Mouse (Mus musculus): ENCODE measurements around the gene Yeats4.
"Not testable (repeated sequence)": the region's sequence is repeated elsewhere in the genome, so short reads cannot be mapped to it uniquely, and the experiment has no call there.

Yeats4 gene

DNA sequence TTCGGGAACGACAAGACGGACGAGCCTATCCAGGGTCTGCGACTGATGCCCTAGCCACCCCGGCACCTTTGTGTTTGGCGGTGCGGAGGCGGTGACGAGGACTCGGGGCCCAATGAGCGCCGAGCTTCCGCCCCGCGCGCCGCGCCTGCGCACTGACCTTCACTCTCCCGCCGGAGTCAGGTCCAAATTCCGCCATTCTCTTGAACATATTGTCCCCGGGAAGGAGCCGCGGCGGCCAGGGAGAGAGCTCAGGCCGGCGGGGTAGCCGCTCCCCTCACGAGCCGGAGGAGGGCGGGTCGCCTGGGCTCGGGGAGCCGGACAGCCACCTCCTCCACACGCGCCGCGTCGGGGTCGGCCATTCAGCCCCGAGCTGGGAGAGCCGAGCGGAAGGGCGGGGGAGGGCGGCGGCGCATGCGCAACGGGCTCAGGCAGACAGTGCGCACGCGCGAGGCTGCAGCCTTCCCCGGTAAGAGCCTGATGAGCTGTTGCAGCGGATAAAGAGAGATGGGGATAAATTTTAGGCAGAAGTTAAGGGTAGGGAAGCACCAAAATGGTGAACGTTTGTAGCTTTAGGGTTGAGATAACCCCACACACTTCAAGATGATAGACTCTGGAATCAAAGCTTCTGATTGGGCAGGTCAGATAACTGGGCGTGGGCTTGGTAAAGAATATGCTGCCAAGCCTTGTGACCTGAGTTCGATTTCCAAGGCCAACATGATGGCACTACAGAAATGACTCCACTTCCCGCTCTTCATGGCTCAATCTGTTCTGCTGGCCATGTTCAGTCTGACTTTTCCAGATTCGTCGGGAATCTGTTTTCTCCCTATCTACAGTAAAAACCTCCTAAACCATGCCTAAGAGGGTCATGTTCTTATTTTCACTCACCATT lies at the start of gene Yeats4:
TSS of gene Yeats4 (minus strand) at position 406 of the 889 bp plus-strand sequence.
- peak; percentile 93 for DNase-seq (ENCODE audit: low spot score)

DNA sequence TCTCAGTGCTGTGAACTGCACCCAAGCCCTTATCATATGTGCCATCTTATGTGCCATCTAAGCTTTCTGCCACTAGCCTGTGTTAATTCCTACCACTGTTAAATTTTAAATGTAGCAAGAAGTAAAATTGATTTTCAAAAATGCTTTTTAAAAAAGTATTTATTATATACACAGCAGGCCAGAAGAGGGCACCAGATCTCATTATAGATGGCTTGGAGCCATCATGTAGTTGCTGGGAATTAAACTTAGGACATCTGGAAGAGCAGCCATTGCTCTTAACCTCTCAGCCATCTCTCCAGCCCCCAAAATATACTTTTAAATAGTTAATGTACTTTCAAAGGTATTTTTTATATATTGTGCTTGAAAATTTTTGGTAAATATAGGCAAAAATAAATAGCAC lies 47.7 kb upstream of the Yeats4 start:
- peak; percentile 25 for DNase-seq (ENCODE audit: low spot score)

DNA sequence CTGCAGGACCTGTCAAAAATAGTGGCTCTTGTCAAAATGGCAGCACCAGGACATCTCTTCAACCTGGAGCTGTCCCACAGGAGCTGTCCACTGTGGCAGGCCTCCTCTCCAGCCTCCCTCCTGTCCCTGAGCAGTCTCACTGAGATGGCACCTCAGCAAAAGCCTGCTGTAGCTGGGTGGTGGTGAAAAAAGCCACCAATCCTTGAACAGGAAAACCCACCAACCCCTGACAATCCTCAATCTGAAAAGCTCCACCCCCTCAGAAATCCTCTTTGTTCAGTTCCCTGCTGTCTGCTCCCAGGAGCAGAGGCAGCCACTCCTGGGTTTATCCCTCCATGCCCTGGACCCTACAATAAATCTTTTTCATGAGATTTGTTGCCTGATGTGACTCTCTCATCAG lies 35.6 kb upstream of the Yeats4 start:
- no peak for DNase-seq (ENCODE audit: low spot score)

DNA sequence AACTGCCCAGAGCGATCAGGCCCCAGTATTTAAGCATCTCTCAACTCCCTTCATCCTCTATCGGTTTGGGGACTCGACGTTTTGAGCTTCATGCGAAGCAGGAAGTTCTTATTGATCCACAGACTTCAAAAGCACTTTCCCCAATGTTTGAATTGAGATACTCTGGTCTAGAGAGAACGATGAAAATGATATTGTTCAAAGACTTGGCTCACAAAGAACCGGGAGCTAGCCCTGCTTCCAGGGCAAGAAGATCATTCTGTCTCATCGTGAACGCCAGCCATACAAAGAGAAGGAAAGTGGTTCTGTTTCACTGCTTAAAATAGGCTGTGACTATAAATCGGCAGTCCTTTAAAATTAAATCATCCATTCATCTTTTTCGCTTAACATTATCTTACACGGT lies 14.3 kb upstream of the Yeats4 start, which contains the start of gene 9530003J23Rik:
TSS of gene 9530003J23Rik (minus strand) at position 101 of the 400 bp plus-strand sequence.
- DNase-seq (ENCODE audit: low spot score): no peak

DNA sequence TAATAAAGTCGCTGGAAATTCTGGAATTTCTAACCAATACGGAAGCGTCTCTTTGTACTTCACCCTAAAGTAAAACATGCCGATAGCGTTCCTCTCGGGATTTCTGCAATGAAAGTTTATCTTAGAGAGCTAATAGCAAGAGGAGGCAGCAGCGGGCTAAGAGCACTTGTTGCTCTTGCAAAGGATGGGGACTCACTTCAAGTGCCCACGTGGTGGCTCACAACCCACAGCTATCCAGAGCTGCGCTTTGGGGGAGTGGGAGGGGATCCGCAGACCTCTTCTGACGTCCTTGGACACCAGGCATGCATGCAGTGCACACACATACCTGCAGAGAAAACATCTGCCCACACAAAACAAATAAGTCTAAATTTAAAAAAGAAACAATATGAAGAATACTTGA lies 11.6 kb upstream of the Yeats4 start:
- DNase-seq (ENCODE audit: low spot score): no peak

DNA sequence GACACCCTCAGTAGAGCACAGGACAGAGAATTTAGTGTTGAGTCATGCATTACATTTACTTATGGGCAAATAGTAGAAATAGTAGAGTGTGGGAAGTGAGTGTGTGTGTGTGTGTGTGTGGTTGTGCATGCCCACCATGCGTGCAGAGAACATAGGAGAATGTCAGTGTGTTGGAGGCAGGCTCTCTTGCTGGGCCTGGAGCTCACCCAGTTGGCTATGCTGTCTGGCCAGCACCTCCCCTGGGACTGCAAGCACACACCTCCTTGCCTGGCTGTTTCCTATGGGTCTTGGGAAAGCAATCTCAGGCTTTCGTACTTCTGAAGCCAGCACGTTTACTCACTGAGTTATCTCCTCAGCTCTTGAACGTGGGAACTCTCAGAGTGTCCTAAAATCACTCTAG lies 10.5 kb upstream of the Yeats4 start:
- DNase-seq (ENCODE audit: low spot score): peak; percentile 24

DNA sequence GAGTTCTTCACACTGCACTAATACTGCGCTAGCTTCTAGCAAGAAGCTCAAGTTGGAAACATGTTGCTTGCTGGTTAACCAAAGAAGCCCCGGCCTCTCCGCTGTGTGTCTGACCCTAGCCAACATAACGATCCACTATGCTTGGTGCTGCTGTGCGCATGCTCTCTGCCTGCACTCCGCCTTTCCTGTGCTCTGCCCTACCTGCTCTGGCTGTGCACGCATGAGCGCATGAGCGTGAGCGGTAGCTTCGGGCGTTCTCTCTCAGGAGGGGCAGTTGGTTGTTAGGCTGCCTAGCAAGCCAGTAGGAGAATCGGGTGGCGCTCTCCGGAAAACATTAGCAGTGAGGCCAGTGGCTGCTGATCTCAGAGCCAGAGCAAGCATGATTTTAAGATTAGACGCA lies 5.5 kb upstream of the Yeats4 start:
- DNase-seq (ENCODE audit: low spot score): no peak

DNA sequence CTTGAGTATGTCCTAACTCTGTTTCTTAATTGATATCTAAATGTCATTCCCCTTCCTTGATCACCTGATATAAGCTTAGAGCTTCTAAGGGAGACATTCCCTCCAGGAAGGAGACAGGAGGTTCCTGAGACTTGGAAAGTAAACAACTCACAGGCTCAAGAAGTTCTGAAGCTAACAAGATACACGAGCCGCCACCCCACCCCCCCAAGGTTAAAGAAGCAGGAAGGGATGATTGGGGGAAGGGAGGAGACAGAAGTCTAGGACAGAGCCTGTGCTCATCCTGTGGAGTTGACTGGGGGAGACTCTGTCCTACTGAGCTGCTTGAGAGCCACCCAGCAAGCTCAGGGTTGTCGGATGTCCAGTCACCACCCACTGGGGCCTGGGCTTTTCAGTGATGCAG lies 1.7 kb upstream of the Yeats4 start:
- no peak for DNase-seq (ENCODE audit: low spot score)

DNA sequence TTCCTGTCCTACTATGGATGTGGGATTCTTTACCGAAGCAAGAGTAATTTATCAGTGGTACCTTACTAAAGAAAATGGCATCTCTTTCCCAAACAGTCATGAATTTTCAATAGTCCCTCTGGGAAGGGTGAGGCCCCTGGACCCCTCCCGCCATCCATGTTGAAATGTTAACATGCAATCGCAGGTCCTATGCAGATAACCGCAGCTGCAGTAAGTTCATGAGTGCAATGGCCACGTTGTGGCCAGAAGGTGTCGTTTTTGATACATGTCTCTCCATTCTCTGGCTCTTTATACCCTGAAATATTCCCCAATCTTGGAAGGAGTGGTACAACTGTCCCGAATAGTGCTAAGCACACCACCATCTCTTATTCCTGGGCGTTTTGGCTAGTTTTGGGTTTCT lies 787 bp upstream of the Yeats4 start:
- peak; percentile 13 for DNase-seq (ENCODE audit: low spot score)

DNA sequence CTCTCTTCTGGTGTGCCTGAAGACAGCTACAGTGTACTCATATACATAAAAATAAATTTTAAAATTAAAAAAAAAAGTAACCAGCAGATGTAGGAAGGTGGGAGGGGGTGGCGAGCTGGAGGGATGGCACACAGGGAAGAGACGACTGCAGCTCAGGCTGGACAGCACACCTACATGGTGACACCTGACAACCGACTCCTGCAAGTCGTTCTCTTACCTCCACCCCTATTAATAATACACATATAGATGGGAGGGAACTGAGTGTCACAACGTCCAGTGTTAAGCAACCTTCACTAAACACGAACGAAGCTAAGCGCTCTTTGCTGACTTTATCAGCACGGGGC lies 577 bp downstream of the Yeats4 start:
- no peak for DNase-seq (ENCODE audit: low spot score)

DNA sequence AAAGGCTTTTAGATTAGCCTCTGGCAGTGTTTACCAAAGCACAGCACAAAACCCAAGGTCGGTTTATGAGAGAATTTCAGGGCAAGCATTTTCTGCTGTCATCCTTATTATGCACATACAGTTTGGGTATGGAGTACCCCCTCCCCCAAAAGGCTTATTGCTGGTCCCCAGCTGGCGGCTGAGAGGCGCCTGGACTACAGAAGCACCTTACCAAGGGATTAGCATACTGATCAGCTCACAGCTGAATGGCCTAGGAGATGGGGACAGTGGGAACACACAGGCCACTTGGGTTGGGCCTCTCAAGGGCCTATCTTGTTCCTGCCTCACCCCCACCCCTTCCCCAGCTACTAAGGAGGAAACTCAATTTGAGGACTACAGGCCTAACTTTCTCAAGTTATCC lies 1.5 kb downstream of the Yeats4 start:
- no peak for DNase-seq (ENCODE audit: low spot score)

DNA sequence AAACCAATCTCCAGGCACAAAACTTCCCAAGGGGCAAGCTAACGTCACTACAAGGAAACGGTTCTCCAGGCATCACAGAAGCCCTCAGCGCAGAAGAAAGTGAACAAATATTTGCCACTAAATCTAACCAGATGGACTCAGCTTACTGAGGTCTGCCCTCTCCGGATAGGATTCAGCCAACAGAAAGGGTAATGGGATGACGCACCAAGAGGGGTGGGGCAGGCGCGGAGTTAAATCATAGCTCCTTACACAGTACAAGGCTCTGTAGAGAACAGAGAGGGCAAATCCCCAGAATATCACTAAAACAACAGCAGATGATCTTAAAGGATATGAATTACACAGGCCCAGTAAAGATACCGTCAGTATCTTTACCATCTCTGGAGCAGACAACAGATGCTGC lies 6.0 kb downstream of the Yeats4 start:
- no peak for DNase-seq (ENCODE audit: low spot score)

DNA sequence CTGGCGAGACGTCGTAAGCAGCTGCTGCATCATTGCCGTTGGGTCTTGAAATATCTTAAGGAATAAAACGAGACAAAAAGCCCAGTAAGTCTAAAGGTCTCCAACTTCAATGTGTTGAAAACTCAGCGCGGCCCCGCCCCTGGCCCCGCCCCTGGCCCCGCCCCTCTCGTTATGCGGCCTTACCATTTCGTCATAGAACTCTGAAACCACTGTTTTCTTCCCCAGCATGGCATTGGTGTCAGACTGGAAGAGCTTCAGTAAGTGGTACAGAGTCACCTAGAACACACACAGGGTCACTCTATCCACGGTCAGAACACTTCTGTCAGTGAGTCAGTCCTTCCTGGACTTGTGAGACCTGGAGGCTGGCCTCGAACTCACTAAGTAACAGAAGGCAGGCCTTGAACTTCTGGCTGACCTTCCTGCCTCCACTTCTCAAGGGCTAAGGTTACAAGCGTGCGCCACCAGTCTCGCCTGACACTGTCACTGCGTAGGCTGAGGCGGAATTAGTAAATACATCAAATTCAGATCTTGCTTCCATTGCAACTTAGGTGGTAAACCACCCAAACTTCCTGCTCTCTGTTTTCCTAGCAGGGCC lies 7.0 kb downstream of the Yeats4 start:
- DNase-seq (ENCODE audit: low spot score): no peak

DNA sequence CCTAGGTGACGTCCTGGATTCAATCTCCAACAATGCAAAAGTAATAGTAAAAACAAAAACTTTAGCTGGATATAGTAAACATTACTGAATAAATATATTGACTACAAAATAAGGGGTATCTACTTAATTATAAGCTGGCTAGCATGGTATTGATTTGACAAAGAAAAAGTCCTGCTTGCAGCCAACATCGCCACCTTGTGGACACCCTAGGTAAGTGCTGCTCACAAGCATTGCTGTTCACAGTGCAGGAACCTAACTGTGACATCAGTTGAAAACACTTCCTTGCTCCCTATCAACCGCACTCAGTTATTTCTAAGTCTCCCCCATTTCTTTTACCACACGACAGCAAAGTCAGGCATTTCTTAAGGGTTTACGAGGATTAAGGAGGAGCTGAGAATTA lies 7.5 kb downstream of the Yeats4 start:
- DNase-seq (ENCODE audit: low spot score): peak; percentile 41

DNA sequence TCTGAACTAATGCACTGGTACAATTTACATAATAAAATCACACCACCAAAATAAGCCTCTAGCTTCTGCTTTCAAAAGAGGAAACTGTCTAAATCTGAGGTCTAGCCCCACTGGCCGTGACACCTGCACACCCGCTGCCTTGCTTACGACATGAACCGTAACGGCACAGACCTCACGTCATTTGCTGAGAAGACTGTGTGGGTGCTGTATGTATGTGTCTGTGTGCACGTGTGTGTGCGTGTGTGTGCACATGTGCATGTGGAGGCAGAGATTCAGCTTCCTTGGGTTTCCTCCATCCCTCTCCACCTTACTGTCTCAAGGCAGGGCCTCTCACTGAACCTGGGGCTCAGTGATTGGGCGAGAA lies 8.2 kb downstream of the Yeats4 start:
- DNase-seq (ENCODE audit: low spot score): no peak

DNA sequence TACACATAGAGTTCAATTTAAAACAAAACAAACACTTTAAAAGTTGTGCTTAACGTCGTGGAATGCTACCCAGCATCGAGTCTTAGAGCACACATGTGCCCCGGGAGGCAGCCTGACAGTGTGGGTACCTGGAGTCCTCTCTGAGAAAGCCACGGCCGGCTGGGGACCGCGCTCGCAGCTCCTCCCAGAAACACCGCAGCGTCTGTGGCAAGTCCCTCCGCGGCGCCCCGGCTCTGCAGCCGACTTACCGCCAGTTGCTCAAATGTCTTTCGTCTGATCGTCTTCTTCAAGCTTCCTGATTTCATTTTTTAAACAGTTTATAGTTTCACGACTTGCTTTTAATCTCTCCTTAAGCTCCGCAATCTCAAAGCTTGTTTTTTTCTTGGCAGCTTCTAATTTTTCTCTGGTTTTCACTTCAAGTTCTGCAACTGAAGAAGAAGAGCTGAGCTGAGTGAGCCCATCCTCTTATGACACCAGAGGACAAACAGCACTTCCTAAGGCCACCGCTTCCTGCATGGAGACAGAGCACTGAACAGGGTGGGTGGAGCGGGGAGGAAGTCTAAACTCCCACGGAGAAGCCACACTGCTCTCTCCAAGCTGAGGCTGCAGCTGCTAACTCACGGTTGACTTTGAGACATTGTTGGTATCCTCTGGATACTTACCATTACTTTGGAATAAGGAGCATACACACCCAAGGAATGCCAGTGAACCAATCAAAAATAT lies 8.7 kb downstream of the Yeats4 start:
- no peak for DNase-seq (ENCODE audit: low spot score)

DNA sequence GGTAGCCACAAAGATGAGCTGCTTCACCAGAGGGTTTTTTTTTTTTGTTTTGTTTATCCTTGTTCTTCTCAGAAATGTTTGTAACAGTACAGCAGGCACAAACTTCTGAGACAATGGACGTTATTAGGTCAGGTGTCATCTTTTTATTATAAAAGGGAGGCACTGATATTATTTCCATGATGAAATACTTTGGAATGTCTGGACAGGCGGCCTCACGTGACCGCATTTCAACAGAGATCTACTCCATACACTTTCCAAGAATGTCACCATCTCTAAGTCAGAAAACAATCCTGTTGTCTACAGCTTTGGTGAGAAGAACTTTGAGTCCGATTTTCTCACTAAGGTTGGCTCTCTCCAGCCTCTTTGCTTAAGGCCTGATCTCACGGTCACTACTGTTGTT lies 13.3 kb downstream of the Yeats4 start:
- DNase-seq (ENCODE audit: low spot score): peak; percentile 48

DNA sequence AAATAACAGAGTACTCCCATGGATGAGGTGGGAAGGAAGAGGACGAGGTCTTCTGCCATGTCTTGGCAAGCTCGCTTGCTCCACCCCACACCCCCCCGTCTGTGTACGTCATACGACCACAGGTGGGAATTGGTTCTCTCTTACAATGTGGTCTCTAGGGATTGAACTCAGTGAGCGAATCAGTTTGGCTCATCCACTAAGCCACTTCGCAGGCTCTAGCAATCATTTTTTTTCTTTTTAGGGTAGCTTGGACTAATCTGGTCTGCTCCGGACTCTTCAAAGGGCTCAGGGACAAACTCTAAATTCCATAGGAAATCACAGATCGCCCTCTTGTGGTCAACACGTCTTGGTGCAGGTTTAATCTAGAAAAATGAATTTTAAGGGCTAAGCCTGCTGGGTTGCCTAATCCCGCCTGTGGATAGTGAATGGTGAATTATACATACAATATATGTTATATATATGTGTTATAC lies 14.8 kb downstream of the Yeats4 start:
- peak; percentile 82 for DNase-seq (ENCODE audit: low spot score)

DNA sequence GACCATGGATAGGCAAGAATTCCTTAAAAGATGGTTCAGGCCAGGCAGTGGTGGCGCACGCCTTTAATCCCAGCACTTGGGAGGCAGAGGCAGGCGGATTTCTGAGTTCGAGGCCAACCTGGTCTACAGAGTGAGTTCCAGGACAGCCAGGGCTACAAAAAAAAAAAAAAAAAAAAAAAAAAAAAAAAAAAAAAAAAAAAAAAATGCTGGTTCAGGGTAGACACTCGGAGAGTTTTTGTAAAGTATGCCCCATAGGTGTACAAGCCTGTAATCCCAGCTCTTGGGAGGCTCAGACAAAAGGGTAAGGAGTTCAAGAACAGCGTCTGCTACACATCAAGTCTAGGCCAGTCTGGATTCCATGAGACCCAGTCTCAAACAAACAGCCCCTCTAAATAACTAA lies 15.5 kb downstream of the Yeats4 start:
- DNase-seq (ENCODE audit: low spot score): not testable (repeated sequence)

DNA sequence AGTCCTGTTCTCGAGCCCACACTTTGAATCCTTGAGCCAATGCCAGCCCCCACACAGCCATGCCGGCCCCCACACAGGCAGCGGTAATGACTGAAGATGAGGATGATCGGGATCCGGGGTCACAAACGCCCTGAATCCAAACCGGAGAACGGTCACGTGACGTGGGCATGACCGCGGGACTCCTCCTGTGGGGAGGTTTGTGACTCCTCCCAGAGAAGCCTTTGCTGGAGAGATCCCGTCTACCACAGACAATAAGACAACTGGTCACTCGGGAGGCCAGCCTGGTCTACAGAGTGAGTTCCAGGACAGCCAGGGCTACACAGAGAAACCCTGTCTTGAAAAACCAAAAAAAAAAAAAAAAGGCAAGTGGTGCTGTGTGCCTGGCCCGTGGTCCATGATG lies 16.1 kb downstream of the Yeats4 start:
- no peak for DNase-seq (ENCODE audit: low spot score)

DNA sequence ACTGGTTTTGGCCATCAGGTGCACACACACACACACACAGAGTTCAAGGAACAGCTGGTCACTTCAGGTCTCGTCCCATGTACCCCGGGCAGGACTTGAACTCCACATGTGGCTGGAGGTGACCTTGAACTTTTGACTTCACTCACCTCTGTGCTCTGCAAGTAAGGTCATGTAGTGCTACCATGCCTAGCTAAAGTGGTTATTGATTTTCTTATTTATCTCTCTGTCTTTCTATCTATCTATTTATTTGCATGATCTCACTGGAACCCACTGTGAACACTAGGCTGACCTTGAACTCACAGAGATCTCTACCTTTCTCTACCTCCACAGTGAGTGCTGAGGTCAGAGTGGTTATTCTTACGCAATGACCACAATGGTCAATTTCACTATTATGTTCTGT lies 18.2 kb downstream of the Yeats4 start:
- DNase-seq (ENCODE audit: low spot score): no peak

DNA sequence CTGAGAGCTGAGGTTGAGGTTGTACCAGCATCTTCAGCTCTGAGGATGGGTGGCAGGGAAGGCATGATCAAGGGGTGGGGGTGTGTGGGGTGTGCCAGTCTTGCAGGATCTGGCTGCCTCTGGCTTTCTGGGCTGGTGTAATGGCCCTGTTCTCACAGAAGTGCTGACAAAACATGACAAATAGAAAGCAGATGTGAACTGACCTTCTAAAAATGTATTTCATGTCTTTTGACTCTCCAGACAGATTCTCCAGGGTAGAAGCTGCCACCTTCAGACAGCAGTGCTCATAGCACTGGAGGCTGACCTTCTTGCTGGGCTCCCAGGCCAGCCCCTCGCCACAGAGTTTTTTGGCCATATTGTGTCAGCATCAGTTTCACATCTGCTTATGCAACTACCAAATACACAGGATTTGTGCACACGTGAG lies 20.7 kb downstream of the Yeats4 start:
- peak; percentile 76 for DNase-seq (ENCODE audit: low spot score)

DNA sequence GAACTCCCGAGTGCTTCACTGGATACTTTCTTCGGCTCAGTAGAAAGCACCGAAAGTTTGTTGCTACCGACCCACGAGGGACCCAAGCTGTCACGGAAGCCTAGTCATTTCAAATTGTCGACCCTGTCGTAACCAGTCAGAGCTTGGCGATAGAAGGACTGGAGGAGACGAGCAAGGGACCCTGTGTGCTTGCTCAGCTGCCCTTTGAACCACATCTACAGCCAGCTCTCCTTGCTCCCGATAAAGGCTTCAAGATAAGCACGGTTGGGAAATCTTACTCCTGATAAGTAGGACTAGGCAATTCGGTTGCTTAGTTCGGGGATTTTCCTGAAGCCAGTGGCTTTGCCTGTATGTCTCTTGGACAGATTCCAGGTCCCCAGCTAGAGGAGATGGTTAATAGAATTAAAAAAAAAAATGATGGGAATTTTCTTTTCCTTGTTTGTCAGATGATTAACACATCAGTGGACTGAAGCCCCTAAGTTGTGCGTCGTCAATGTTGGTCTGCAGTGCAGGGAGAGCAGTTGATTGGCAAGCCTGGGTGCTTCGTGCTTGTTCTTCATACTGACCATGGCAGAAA lies 21.2 kb downstream of the Yeats4 start:
- DNase-seq (ENCODE audit: low spot score): peak; percentile 37

Data from adipocyte (in vitro differentiated cells).